ENCODE assay signal across 1 mouse cellular context in the genomic region with DNA sequence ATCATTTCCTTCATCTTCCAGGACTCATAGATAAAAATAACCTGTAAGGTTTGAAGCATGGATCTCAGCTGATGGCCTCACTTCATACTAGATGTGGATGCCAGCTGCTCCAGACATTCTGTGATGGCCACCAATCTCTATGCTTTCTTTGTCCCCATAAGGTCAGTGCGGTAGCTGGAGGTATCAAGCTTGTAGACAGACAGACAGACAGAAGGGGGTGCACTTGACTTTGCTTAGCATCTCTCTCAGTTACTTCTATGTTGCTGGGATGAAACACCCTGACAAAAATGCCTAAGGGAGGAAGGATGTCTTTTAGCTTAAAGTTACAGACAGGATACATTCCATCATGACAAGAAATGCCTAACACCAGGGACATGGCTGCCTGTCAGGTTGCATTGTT.
TF ChIP-seq lines count a peak whose summit lies in the region.

No protein-coding gene starts in this region.

TF ChIP-seq in CH12.LX, 34 proteins besides CTCF, POLR2A, EP300 and RAD21 (continued from another document):
- TF ChIP-seq ETS1 (conservative IDR thresholded peaks at IDR 0.05; ENCODE audit: low read depth, low read length), result 0 out of 2 replicates have a peak, but pooled peaks have one; percentile 22
- no peak for TF ChIP-seq ZNF384 (IDR thresholded peaks at IDR 0.05; ENCODE audit: low read depth, low read length)
- no peak for TF ChIP-seq KAT2A (IDR thresholded peaks at IDR 0.05; ENCODE audit: insufficient replicate concordance, low read length)
- TF ChIP-seq MAZ (IDR thresholded peaks at IDR 0.05; ENCODE audit: low read depth, low read length), result no peak
- peak; percentile 94 for TF ChIP-seq SMC3 (IDR thresholded peaks at IDR 0.05; ENCODE audit: low read depth, low read length)
TF ChIP-seq in CH12.LX: peak in this region for 4.
